Mouse (Mus musculus): Measurements from ENCODE around the gene Pde4b. TPM values are rescaled to one million over a fixed set of nuclear protein-coding genes. Genes with fewer than 3 reads are reported as not detected.
A peak's percentile ranks its signal among the peaks of the same experiment; 100 is the strongest.

Pde4b gene
- polyA plus RNA-seq, 1 experiment from 2014 or later: 11.9 TPM

GRCm38 (mm10) chr4:102570766-102571411 lies 483.5 kb downstream of the Pde4b start:
- DNase-seq (ENCODE audit: low spot score) (peak; percentile 50), ATAC-seq (replicated peaks; ENCODE audit: low FRiP score, low read depth) (0 out of 2 replicates have a peak, but pooled peaks have one; percentile 21)
- Histone ChIP-seq H3K4me3 (replicated peaks; ENCODE audit: low read depth, low read length) (peak overlapping the region; percentile 54), H3K4me2 (ENCODE audit: low read length) (peak overlapping the region; percentile 75), H3K4me1 (replicated peaks; ENCODE audit: insufficient read depth, low read length) (peaks cover 9% of the 10 kb centered on the region; the same call in 1 of the 2 replicates), H3K9me3 (replicated peaks; ENCODE audit: low read length) (no peaks in the 10 kb centered on the region), H3K36me3 (ENCODE audit: insufficient read depth, low read length) (no peaks in the 10 kb centered on the region), H3K9ac (ENCODE audit: low read depth, low read length) (peak overlapping the region; percentile 62), H3K27me3 (ENCODE audit: insufficient read depth, low read length) (no peaks in the 10 kb centered on the region), H3K27ac (peak overlapping the region; percentile 89)
- WGBS: 3% methylated on average over 20 of the region's 20 CpGs
- TF ChIP-seq CTCF (IDR thresholded peaks at IDR 0.05; ENCODE audit: low read depth): no peak

DNA sequence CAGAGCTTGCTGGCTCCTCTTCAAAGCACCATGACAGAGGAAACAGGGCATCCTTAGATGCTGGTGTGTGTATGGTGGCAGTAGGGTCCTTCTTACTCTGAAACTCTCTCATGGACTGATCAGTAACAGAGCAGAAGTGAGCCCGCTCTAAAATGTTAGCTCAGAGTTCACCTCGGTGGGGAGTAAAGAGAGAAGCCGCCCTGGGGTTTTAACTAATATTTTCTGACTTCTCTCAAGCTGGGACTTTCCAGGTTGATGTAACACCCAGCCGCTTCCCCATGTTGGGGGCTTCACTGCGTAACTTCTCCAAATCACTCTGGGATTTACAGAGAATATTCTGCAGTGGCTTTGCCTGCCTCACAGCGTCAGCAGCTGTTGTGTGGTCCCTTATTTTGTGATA lies 484.7 kb downstream of the Pde4b start:
- Histone ChIP-seq H3K9ac (ENCODE audit: low read depth, low read length) (peak overlapping the region; percentile 18; the same call in 1 of the 2 replicates), H3K27me3 (ENCODE audit: insufficient read depth, low read length) (no peaks in the 10 kb centered on the region), H3K36me3 (ENCODE audit: insufficient read depth, low read length) (no peaks in the 10 kb centered on the region), H3K4me1 (replicated peaks; ENCODE audit: insufficient read depth, low read length) (peaks cover 9% of the 10 kb centered on the region; the same call in 1 of the 2 replicates), H3K27ac (no peak overlapping the region), H3K4me2 (ENCODE audit: low read length) (peak overlapping the region; percentile 53), H3K4me3 (replicated peaks; ENCODE audit: low read depth, low read length) (peak overlapping the region; percentile 54), H3K9me3 (replicated peaks; ENCODE audit: low read length) (no peaks in the 10 kb centered on the region)
- TF ChIP-seq CTCF (IDR thresholded peaks at IDR 0.05; ENCODE audit: low read depth): no peak
- DNase-seq (ENCODE audit: low spot score) (no peak), ATAC-seq (replicated peaks; ENCODE audit: low FRiP score, low read depth) (no peak)
- WGBS: 66% methylated on average over 6 of the region's 6 CpGs

- Histone ChIP-seq H3K36me3 (ENCODE audit: insufficient read depth, low read length) (no peaks in the 10 kb centered on the region), H3K27ac (no peak overlapping the region), H3K27me3 (ENCODE audit: insufficient read depth, low read length) (no peaks in the 10 kb centered on the region), H3K4me3 (replicated peaks; ENCODE audit: low read depth, low read length) (peak overlapping the region; percentile 54; the same call in 1 of the 2 replicates), H3K4me2 (ENCODE audit: low read length) (peak overlapping the region; percentile 53), H3K9me3 (replicated peaks; ENCODE audit: low read length) (no peaks in the 10 kb centered on the region), H3K4me1 (replicated peaks; ENCODE audit: insufficient read depth, low read length) (peaks cover 9% of the 10 kb centered on the region; the same call in 1 of the 2 replicates), H3K9ac (ENCODE audit: low read depth, low read length) (no peak overlapping the region)
- TF ChIP-seq CTCF (IDR thresholded peaks at IDR 0.05; ENCODE audit: low read depth): no peak
- 71% methylated on average over 3 of the region's 3 CpGs for WGBS
- ATAC-seq (replicated peaks; ENCODE audit: low FRiP score, low read depth) (no peak), DNase-seq (ENCODE audit: low spot score) (no peak)
These were observed 485.2 kb downstream of the Pde4b start for GRCm38 (mm10) chr4:102572591-102572990.

GRCm38 (mm10) chr4:102573361-102573781 lies 486.0 kb downstream of the Pde4b start:
- Histone ChIP-seq H3K27me3 (ENCODE audit: insufficient read depth, low read length) (no peaks in the 10 kb centered on the region), H3K9ac (ENCODE audit: low read depth, low read length) (peak overlapping the region; percentile 15; the same call in 1 of the 2 replicates), H3K36me3 (ENCODE audit: insufficient read depth, low read length) (no peaks in the 10 kb centered on the region), H3K4me3 (replicated peaks; ENCODE audit: low read depth, low read length) (no peak overlapping the region), H3K4me1 (replicated peaks; ENCODE audit: insufficient read depth, low read length) (peaks cover 7% of the 10 kb centered on the region; the same call in 1 of the 2 replicates), H3K9me3 (replicated peaks; ENCODE audit: low read length) (no peaks in the 10 kb centered on the region), H3K27ac (no peak overlapping the region), H3K4me2 (ENCODE audit: low read length) (peak overlapping the region; percentile 53)
- ATAC-seq (replicated peaks; ENCODE audit: low FRiP score, low read depth) (no peak), DNase-seq (ENCODE audit: low spot score) (no peak)
- TF ChIP-seq CTCF (IDR thresholded peaks at IDR 0.05; ENCODE audit: low read depth): no peak
- WGBS: 77% methylated on average over 4 of the region's 4 CpGs

DNA sequence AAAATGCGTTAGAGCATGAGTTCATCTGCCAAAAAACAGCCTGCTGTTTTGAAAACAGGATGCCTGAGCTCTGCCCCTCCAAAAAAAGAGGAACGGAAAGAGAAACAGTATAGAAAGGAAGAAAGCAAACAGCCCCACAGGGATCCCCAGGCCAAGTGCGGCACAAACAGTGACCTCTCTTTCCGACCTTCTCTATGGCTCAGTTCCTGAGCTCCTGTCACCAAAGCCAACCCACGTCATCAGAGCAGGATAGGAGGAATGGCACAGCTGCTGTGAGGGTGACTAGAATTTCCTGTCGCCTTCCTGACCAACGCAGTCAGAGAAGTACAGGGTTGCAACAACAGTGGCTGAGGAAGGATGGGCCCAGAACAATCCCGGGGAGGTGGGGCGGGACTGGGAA lies 486.9 kb downstream of the Pde4b start:
- no peak for TF ChIP-seq CTCF (IDR thresholded peaks at IDR 0.05; ENCODE audit: low read depth)
- no peak for ATAC-seq (replicated peaks; ENCODE audit: low FRiP score, low read depth)
- Histone ChIP-seq H3K4me2 (ENCODE audit: low read length) (peak overlapping the region; percentile 53), H3K4me1 (replicated peaks; ENCODE audit: insufficient read depth, low read length) (0 out of 2 replicates have a peak, but pooled peaks cover 4% of the 10 kb centered on the region), H3K9ac (ENCODE audit: low read depth, low read length) (no peak overlapping the region), H3K27me3 (ENCODE audit: insufficient read depth, low read length) (no peaks in the 10 kb centered on the region), H3K4me3 (replicated peaks; ENCODE audit: low read depth, low read length) (no peak overlapping the region), H3K27ac (peak overlapping the region; percentile 70), H3K36me3 (ENCODE audit: insufficient read depth, low read length) (no peaks in the 10 kb centered on the region), H3K9me3 (replicated peaks; ENCODE audit: low read length) (no peaks in the 10 kb centered on the region)
- WGBS: 24% methylated on average over 9 of the region's 9 CpGs
- peak; percentile 50 for DNase-seq (ENCODE audit: low spot score)

GRCm38 (mm10) chr4:102574666-102575254 lies 487.4 kb downstream of the Pde4b start:
- H3K4me3 ChIP-seq (replicated peaks; ENCODE audit: low read depth, low read length): no peak overlapping the region
- no peaks in the 10 kb centered on the region for H3K27me3 ChIP-seq (ENCODE audit: insufficient read depth, low read length)
- H3K27ac ChIP-seq: no peak overlapping the region
- ATAC-seq (replicated peaks; ENCODE audit: low FRiP score, low read depth) (no peak), DNase-seq (ENCODE audit: low spot score) (no peak)
- no peak overlapping the region for H3K4me2 ChIP-seq (ENCODE audit: low read length)
- no peaks in the 10 kb centered on the region for H3K36me3 ChIP-seq (ENCODE audit: insufficient read depth, low read length)
- H3K4me1 ChIP-seq (replicated peaks; ENCODE audit: insufficient read depth, low read length): 0 out of 2 replicates have a peak, but pooled peaks cover 4% of the 10 kb centered on the region
- 69% methylated on average over 10 of the region's 10 CpGs for WGBS
- no peak for TF ChIP-seq CTCF (IDR thresholded peaks at IDR 0.05; ENCODE audit: low read depth)
- H3K9me3 ChIP-seq (replicated peaks; ENCODE audit: low read length): no peaks in the 10 kb centered on the region
- H3K9ac ChIP-seq (ENCODE audit: low read depth, low read length): no peak overlapping the region

All from kidney, postnatal 0 days (tissue).